Mouse (Mus musculus): ENCODE results near the gene Olfr695. TPM values are rescaled to one million over a fixed set of nuclear protein-coding genes. Genes with fewer than 3 reads are reported as not detected.

The Olfr695 gene
- polyA plus RNA-seq, 1 experiment, result not detected

DNA sequence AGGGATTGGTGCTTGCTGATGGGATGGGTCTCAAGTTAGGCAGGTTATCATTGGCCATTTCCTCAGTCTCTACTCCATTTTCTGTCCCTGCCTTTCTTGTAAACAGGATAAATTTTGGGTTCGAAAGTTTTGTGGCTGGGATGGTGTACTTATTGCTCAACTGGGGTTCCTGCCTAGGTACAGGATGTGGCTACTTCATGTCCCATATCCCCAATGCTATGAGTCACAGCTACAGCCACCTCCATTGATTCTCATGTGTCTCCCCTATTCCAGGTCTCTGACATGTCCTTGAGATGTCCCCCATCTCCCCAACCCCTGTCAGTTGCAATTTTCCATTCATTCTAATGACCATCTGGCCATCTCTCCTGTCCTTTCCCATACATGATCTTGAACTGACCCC lies 19.3 kb downstream of the Olfr695 start:
- 59% methylated on average over 1 of the region's 1 CpGs for WGBS
- no peak overlapping the region for H3K4me3 ChIP-seq (replicated peaks; ENCODE audit: extremely low read depth, low read depth, low read length)
- no peaks in the 10 kb centered on the region for H3K4me1 ChIP-seq (ENCODE audit: control insufficient read depth, insufficient read depth, low read length)
- no peak for TF ChIP-seq POLR2A (IDR thresholded peaks at IDR 0.05; ENCODE audit: borderline replicate concordance, extremely low read depth, low read depth, low read length)
- no peak for DNase-seq

DNA sequence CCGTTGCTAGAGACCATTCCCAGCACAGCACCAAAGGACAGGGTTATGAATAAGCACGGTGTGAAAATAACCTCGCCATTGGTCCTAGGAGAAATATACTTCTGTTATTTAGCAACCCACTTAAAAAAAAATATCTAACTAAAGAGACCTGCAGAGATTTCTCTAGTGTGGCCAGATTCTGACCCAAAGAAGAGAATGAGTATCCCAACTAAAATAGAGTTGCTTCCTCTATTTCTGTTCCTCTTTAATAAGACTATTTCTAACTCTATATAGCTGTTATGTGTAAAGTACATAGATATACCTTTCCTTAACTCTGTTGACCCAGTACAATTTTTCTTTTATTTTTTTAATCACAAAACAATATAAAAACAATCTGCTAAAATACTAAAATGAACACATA lies 23.2 kb downstream of the Olfr695 start:
- no peak for DNase-seq
- WGBS, result 82% methylated on average over 3 of the region's 3 CpGs
- TF ChIP-seq CTCF (IDR thresholded peaks at IDR 0.05; ENCODE audit: insufficient read depth, low read length) (no peak), POLR2A (IDR thresholded peaks at IDR 0.05; ENCODE audit: borderline replicate concordance, extremely low read depth, low read depth, low read length) (no peak)
- no peak overlapping the region for H3K4me3 ChIP-seq (replicated peaks; ENCODE audit: extremely low read depth, low read depth, low read length)
- no peaks in the 10 kb centered on the region for H3K4me1 ChIP-seq (ENCODE audit: control insufficient read depth, insufficient read depth, low read length)

DNA sequence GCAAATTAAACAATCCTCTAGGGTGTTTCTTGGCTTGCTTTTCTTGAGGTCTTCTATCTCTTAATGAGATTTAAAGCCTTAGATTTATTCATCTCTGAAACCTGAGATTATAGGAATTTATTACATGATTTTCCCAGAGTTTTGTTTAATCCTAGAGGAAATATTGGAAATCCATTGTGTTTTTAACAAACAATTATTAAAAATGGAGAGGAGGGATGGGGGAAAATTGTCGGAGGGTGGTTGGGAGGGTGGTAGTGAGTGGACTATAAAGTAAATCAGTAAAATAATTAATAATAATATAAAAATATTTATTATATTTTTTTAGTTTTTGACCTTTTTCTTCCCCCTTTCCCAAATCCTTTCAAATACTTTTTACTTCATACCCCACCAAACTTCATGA lies 24.5 kb downstream of the Olfr695 start, which contains the start of gene Olfr694:
Olfr694 (minus strand) TSS at position 101 of the 400 bp plus-strand sequence.
- H3K4me1 ChIP-seq (ENCODE audit: control insufficient read depth, insufficient read depth, low read length), result no peaks in the 10 kb centered on the region
- WGBS, result 82% methylated on average over 1 of the region's 1 CpGs
- no peak for DNase-seq
- H3K4me3 ChIP-seq (replicated peaks; ENCODE audit: extremely low read depth, low read depth, low read length), result no peak within 1 kb of the TSS
- TF ChIP-seq CTCF (IDR thresholded peaks at IDR 0.05; ENCODE audit: insufficient read depth, low read length), result no peak

DNA sequence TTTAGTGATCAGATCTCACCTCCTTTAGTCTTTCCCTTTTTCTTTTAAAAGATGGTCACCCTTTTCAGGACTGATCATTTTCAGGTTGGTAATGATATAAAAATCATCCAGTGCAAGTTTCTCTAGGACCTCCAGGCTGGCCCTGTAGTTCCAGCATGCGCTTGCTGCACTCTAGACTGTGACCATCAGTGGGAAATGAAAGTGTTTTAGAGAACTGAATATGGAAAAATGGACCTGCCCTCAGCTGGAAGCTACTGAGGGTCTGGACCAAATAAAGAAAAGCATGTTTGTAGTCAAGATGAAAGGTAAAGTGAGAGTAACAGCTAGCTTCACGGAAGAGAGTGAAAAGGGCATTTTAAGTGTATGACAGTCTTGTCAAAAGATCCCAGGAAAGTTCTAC lies 30.8 kb downstream of the Olfr695 start:
- 63% methylated on average over 2 of the region's 2 CpGs for WGBS

GRCm38 (mm10) chr7:106680484-106680883 lies 35.7 kb downstream of the Olfr695 start, which contains the start of gene Olfr693:
Gene Olfr693 (minus strand): TSS chr7:106680584.
- H3K4me1 ChIP-seq (ENCODE audit: control insufficient read depth, insufficient read depth, low read length), result no peaks in the 10 kb centered on the region
- no peak for TF ChIP-seq CTCF (IDR thresholded peaks at IDR 0.05; ENCODE audit: insufficient read depth, low read length)
- TF ChIP-seq POLR2A (IDR thresholded peaks at IDR 0.05; ENCODE audit: borderline replicate concordance, extremely low read depth, low read depth, low read length), result no peak
- H3K4me3 ChIP-seq (replicated peaks; ENCODE audit: extremely low read depth, low read depth, low read length), result no peak within 1 kb of the TSS
- DNase-seq, result no peak

More for the DNA sequence above, 30.8 kb downstream of the Olfr695 start:
- TF ChIP-seq POLR2A (IDR thresholded peaks at IDR 0.05; ENCODE audit: borderline replicate concordance, extremely low read depth, low read depth, low read length) (no peak), CTCF (IDR thresholded peaks at IDR 0.05; ENCODE audit: insufficient read depth, low read length) (no peak)
- H3K4me1 ChIP-seq (ENCODE audit: control insufficient read depth, insufficient read depth, low read length), result no peaks in the 10 kb centered on the region
- no peak for DNase-seq
- H3K4me3 ChIP-seq (replicated peaks; ENCODE audit: extremely low read depth, low read depth, low read length), result no peak overlapping the region

Other genes with a start within 250 kb of the Olfr695 start
- not detected in 2 replicates for gene Olfr693, start 35.8 kb downstream of the Olfr695 start, polyA plus RNA-seq (2012; rRNA removed)
- not detected in 2 replicates for gene Olfr694, start 24.6 kb downstream of the Olfr695 start, polyA plus RNA-seq (2012; rRNA removed)
- not detected in 2 replicates for gene Olfr697, start 26.0 kb upstream of the Olfr695 start, polyA plus RNA-seq (2012; rRNA removed)
- not detected in 2 replicates for gene Olfr698, start 39.0 kb upstream of the Olfr695 start, polyA plus RNA-seq (2012; rRNA removed)
- not detected in 2 replicates for gene Olfr699, start 76.8 kb upstream of the Olfr695 start, polyA plus RNA-seq (2012; rRNA removed)
- gene Olfr700, start 92.4 kb upstream of the Olfr695 start, polyA plus RNA-seq (2012; rRNA removed), result not detected in 2 replicates
- not detected in 2 replicates for gene Olfr701, start 97.7 kb upstream of the Olfr695 start, polyA plus RNA-seq (2012; rRNA removed)
- gene Olfr702, start 117.5 kb upstream of the Olfr695 start, polyA plus RNA-seq (2012; rRNA removed), result not detected in 2 replicates
- not detected in 2 replicates for gene Olfr703, start 127.0 kb upstream of the Olfr695 start, polyA plus RNA-seq (2012; rRNA removed)
- gene Olfr704, start 146.8 kb upstream of the Olfr695 start, polyA plus RNA-seq (2012; rRNA removed), result not detected in 2 replicates
- gene Olfr705, start 160.5 kb upstream of the Olfr695 start, polyA plus RNA-seq (2012; rRNA removed), result not detected in 2 replicates
- gene Olfr706, start 171.8 kb upstream of the Olfr695 start, polyA plus RNA-seq (2012; rRNA removed), result not detected in 2 replicates
- gene Olfr707, start 184.8 kb upstream of the Olfr695 start, polyA plus RNA-seq (2012; rRNA removed), result not detected in 2 replicates
- not detected in 2 replicates for gene Olfr1532-ps1, start 191.6 kb upstream of the Olfr695 start, polyA plus RNA-seq (2012; rRNA removed)
- not detected in 2 replicates for gene Olfr709-ps1, start 215.8 kb upstream of the Olfr695 start, polyA plus RNA-seq (2012; rRNA removed)
- gene Olfr710, start 231.9 kb upstream of the Olfr695 start, polyA plus RNA-seq (2012; rRNA removed), result not detected in 2 replicates
- gene Olfr6, start 247.5 kb upstream of the Olfr695 start, polyA plus RNA-seq (2012; rRNA removed), result not detected in 2 replicates

Measured in lung, adult 2 months (tissue).